Mouse (Mus musculus) bone marrow macrophage, adult 2 months (primary cell): Measurements from ENCODE around the gene Dlgap5.

ENCODE experiments used
- CTCF ChIP-seq: IDR thresholded peaks from 2 replicates; pipeline ENCODE4 v1.5.1; 2012; ENCODE audit warnings: low read depth, mild to moderate bottlenecking, low read length, moderate library complexity
- POLR2A ChIP-seq: IDR thresholded peaks from 2 replicates; pipeline ENCODE4 v1.6.1; 2012; ENCODE audit warnings: mild to moderate bottlenecking, low read depth, low read length, borderline replicate concordance

- no peak for TF ChIP-seq CTCF
- no peak for TF ChIP-seq POLR2A
Measured at GRCm38 (mm10) chr14:47383911-47384310, 34.3 kb downstream of the Dlgap5 start.
